Mouse (Mus musculus): ENCODE measurements around the gene Prkch.

Gene Prkch

DNA sequence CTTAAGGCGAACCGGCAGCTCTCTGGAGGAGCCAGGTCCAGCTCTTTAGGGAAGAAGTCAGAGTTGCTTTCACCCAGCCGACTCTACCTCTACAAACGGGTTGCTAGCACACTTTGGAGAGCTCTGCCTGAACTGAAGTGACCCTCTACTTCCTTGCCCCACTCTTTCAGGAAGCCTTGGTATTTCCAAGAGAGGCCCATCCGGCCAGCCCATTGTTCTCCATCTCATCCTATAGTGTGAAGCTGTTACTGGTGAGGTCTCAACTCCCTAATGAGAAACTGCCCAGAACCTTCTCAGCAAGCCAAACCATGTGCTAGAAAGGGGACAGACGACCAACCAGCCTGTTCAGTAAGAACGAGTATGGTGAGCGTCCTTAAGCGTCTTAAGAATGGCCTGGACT, 1.3 kb upstream of the Prkch start:
- no peak for DNase-seq (ENCODE audit: low read depth)

DNA sequence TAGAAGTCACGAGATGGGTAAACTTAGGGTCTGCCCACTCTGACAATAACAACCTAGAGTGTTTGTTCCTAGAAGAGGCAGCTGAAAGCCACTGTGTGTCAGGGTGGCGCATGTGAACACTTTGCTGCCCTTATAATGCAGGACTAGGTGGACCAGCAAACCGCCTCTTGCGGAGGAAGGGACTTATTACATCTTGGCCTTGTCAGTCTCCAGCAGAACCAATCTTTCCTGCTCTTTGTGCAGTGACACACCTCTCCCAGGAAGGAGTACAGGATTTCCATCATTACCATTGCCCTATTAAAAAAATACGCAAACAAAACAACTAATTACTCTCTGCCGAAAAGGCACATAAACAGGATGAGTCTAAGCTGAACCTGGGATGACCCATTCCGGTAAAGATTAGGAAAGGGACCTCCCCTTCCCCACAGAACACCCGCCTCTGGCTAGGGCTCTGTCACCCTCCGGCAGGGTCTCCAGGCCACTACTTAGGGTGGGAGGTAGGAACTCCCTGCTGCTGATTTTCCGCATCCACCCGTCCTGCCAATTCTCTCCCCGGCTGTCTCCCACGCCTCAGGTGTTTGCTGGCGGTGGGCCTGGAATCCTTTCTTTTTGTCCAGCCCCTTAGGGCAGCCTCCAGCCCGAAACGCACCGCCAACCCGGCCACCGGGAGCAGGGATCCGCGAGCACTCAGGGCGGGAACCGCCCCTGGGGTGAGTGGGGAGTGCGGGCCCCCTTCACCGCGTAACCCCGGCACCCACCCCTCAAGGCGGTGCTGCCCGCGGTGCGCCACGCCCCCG, 585 bp upstream of the Prkch start:
- no peak for DNase-seq (ENCODE audit: low read depth)

DNA sequence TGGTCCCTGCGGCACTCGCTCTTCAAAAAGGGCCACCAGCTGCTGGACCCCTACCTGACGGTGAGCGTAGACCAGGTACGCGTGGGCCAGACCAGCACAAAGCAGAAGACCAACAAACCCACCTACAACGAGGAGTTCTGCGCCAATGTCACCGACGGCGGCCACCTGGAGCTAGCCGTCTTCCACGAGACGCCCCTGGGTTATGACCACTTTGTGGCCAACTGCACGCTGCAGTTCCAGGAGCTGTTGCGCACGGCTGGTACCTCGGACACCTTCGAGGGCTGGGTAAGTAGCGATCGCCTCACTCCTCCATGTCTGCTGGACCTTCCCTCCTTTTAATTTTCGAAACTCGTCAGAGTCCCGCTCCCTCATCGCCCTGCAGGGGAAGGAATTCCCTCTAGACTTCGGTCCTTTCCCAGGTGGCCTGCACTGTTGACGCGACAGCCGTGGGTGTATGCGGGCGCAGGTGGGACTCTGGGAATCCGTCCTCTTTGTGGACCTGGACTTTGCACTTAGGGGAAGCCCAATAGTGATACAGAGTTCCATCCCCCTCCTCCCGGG, 725 bp downstream of the Prkch start:
- DNase-seq (ENCODE audit: low read depth): no peak

DNA sequence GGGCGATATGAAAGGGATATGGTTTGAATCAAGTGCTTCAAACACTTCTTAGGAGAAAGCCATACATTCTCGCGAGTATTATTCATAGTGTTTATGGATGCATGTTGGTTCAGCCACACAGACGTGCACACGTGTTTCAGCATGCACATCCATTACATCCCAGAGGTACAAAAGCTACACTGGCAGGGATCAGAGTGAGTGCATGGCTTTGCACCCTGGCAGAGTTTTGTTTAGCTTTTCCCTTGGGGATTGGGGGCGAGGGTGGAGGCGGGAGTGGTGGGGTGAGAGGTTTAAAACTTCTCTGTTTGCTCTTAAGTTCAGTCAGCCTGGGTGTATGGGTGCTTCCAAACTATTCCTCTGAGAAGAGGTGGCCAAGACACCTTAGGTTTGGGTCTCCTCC, 1.3 kb downstream of the Prkch start:
- DNase-seq (ENCODE audit: low read depth): no peak

DNA sequence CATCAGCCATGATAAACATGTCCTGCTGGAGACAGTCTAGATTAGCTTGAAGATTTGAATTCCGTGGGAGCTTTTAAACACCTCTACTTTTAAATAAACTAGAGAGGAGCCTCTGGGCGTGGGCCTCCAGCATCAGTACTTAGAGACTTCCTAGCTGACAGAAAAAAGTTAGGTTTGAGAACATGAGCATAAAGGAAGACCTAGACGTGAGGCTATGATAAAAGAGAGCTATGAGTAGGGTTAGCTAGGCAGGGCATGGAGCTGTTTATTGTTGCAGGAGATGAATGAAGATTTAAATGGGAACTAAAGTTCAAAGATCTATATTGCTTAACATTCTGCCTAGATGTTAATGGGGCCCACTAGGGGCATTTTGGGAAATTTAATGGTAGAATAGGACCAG, 2.7 kb downstream of the Prkch start:
- no peak for DNase-seq (ENCODE audit: low read depth)

DNA sequence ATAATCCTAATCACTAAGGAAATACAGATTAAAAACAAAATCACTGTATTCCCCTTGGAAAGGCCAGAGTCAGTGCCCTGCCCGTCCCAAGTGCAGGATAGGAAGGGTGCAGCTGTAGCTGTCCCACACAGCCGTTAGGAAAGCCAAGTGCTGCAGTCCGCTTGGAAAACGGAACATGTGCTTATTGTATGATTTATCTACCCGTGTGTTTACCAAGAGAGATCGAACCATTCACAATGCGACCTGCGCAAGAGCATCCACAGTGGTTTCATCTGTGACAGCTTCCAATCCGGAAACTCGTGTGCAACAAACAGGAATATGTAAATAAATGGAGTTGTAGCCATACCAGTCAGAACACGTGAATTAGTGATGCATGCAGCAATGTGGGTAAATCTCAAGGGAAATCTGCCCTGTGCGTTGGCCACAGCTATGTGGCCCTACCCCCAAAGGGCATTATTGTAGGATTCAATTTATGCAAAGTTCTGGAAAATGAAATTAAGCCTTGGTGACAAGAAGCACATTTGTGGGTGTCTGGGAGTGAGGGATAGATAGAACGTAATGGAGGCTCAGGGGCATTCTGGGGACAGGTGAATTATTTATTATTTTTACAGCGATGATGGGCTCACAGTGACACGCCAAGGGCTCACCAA, 6.2 kb downstream of the Prkch start:
- DNase-seq (ENCODE audit: low read depth): no peak

DNA sequence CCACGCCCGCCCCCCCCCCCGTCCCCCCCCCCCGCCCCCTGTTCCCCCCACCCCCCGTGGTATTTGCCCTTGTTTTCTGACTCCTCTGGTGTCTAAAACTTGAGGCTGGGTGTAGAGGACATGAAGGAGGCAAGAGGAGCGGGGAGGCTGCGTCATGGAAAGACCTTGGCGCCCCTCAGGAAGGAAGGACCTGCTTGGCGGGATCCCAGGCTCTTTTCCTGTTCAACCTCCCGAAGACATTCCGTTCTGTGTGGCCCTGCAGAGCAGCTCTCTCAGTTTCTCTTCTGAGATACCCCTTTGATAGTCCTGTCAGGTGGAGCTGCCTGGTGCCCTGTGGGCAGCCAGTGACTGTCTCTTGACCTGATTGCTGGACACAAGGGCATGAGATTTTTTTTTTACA, 7.0 kb downstream of the Prkch start:
- no peak for DNase-seq (ENCODE audit: low read depth)

DNA sequence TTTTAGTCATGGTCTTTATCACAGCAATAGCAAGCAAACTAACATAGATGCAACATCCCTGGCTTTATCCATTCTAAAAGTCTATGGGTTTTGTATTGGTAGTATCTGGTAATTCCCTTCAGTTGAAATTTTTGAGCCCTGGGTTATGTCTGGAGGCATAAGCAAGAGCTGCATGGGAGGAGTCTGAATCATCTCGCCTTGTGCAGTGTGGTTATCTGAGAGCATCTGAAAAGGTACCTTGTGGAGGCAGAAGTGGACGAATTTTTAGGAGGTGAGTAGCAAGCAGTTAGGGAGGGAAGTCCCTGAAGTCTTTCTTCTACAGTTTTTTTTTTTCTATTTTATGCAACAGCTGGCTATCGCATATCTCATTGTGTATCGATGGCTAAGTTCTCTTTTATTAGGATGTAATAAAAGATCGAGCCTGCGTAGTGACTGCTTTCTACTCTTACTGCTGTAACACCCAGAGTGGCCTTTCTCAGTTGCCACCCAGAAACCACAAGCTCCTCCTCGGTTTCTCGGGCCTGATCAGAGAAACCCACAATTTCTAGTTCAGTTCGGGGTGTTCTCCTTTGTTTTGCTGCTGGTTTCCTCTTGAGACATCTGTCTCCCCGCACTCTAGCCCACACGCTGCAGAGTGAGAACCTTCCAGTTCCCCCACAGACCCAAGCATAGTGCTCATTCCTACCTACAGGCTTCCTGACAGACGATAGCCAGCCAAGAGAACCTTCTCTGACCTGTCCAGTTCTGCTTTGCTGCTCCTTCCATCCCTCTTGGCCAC, 8.6 kb downstream of the Prkch start:
- DNase-seq (ENCODE audit: low read depth): no peak

DNA sequence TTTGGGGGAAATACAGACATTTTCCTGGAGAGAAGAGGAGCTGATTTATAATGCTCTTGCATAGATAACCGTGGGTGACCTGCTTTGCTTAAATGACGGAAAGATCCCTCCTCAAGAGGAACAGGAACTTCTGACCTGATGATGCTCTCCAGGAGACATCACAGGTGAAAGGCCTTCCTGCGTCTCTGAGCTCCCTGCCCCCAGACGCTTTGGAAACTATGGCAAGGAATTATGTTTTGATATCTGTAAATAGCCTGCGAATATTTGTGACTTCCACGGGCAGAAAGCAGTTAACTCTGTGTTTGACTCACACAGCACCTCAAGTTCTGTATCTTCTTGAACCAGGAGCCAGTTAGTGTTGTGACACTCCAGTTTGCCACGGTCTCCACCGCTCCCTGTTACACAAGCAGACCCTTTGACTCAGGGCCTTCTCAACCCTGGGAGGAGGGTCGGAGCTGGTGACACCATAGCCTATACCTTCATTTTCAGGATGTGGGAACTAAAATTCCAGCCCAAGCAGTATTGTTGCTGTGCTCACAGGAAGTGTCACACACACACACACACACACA, 9.7 kb downstream of the Prkch start:
- DNase-seq (ENCODE audit: low read depth): no peak

DNA sequence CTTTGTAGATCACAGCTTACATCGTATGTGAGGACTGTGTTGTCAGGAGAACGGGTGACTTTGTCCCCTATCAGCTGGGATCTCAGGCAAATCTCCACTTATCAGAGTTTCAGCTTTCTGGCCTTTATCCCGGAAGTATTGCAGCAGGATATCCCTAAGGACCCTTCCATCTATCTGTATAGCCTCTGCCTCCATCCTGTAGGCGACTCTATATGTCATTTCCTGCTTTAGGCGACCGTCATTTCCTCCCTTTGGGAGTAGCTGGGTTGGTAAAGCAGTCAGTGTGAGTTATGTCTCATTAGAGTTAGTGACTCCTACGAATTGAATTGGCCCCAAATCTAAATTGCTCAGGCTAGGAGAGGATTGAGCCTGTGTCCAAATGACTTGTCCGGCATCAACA, 10.6 kb downstream of the Prkch start:
- no peak for DNase-seq (ENCODE audit: low read depth)

DNA sequence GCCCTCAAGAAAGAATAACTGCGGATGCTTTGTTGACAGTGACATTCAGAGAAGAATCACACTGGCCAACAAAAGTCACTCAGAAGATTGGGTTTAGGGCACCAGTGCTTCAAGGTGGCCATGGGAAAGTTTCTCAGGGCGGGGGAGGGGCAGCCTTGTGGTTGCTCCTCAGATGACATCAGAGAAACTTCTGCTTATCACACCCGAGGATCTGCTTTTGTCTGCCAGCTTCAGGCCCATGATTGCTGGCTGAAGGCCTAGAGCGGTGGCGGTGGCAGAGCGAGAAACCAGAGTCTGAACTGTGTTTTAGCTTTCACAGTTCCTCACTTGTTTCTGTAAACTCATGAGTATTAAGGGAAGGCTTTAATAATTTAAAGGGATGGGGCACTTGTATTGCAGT, 13.6 kb downstream of the Prkch start:
- DNase-seq (ENCODE audit: low read depth): peak; percentile 8

DNA sequence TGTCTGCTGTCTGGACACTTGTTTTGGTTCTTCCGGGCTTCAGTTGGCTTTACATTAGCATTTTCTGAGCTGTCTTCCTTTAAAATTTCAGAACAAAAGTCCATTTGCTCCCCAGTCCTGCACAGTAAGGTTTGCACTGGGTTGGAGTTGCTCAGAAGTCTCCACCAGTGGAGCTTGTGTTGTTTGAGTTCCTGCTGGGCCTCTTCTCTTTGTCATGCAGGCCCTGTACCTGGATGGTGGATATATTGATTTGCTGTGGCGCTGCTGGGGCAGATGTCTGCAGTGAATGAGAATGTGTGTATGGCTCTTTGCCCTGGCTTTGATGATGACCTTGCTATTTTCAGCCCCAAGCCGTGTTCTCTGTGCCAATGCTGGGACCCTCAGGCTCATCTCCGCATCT, 15.9 kb downstream of the Prkch start:
- no peak for DNase-seq (ENCODE audit: low read depth)

DNA sequence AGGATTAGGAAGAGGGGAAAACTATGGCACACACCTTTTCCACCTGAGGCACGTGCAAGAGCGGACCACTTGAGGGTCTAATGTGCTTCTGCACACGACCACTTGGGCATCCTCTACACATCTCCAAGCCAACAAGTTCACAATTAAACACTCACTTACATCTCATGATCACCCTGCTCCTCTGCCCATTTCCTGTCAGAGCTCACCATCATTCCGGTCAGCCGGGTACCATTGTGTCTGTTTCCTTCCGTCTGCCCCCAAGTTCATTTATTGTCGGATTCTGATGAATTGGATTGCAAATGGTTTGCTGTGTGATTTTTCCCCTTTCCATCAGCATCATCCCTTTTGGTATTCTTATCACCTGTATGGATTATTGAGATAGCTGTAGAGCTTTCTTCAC, 18.4 kb downstream of the Prkch start:
- DNase-seq (ENCODE audit: low read depth): no peak

DNA sequence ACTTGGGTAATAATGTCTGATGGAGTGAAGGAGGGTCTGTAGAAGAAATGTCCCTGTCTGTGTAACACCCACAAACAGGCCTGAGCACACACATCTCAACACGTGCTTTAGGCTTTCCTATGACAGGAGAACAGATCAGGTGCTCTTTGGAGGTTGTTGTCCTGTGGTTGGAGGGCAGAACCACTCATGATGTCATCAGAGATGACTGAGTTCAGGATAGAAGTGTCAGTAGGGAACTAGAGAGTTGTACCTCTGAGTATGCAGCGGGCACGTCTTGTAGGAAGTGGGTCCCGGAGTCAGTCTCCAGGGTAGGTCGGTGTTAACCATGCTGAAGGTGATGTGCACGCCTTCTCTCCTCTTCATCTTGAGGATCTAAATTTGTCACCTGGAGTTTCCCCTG, 19.1 kb downstream of the Prkch start:
- no peak for DNase-seq (ENCODE audit: low read depth)

DNA sequence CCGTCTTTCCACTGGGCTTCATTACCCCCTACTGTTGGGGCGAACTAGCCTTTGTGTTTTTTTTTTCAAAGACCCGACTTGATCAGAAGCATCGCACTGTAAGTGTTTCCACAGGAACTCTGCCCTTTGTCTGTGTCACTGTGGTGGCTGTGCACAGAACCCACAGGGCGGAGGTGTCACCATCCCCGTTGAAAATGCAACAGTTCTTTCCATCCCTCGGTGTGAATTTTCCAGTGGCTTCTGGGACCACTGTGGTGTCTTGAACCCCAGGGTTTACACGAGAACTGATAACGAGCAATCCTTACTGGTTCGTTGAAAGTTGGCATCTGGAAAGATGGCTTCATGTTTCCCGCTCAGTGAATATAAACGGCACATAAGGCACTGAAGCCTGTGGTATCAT, 20.2 kb downstream of the Prkch start:
- DNase-seq (ENCODE audit: low read depth): no peak

DNA sequence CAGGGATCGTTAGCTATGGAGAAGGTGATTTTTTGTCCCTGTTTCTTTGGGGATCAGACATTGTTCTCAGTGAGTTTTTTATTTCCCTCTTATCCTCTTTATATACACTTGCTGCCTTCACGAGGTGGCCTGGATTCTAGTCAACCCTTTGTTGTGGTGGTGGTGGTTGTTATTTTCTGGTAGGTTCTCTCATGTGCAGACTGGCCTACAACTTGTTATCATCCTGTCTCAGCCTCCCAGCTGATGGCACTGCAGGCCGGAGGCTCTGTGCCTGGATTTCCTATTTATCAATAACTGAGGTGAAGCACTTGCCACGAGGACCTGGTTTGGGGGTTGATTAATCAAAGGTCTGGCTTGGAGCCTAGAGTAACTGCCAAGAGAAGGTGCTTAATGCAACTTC, 20.6 kb downstream of the Prkch start:
- no peak for DNase-seq (ENCODE audit: low read depth)

DNA sequence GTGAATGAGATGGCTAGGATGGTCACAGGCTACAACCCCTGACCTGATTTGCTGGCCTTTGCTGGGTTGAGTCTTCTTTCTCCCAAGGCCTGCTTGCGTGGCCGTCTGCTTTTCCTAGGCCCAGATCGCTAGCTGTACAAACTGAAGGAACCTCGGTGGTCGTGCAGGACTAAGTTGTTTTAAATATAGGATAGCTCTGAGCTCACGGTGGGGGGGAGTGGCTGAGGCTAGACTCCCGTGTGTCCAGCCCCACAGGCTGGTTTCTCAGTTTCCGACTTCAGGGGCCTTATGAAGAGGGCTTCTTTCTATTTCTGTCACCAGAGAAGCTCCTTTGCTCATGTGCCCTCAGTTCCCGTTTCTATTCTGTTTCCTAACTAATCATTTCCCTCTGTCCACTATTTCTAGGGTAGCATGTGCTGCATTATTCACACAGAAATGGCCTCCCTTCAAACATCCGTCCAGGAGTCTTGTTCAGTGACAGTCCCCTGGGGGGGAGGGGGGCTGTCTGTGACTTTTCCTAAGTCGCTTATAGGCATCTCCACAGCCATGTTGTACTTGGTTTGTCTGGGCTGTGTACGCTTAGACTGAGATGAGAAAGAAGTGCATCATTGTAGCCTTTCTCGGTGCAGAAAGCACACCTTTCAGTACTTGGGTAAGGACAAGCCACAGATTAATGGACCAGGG, 22.9 kb downstream of the Prkch start:
- DNase-seq (ENCODE audit: low read depth): no peak

DNA sequence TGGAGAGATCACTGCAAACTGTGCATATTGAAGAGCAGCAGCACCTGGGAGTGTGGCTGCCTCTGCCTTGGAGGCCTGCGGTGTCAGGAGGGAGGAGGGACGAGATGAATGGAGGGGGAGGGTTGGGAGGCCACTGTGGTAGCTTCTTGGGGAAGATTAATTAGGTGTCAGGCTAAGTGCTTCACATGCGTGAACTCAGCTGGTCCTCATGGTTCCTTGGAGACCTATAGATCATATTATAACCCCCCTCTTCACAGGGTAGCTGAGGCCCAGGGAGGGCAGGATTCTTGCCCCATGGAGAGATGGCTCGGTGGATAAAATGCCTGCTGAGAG, 23.4 kb downstream of the Prkch start:
- no peak for DNase-seq (ENCODE audit: low read depth)

DNA sequence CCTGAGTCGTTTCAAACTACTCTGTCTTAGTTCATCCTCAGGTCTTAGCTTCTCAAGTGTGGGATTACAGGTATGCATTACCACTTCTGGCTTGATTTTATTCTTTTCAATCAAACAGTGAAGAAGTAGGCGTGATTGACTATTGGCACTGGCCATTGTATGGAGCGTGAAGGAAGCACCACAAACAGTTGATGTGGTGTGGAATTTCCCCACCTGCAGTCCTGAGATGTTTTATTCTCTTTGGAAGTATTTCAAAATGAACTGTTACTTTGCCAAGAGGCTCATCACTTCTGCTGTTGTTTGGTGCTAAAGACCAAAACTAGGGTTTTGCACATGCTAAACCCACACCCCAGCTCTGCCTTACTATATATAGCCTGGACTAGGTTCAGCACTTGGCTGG, 24.7 kb downstream of the Prkch start:
- no peak for DNase-seq (ENCODE audit: low read depth)

DNA sequence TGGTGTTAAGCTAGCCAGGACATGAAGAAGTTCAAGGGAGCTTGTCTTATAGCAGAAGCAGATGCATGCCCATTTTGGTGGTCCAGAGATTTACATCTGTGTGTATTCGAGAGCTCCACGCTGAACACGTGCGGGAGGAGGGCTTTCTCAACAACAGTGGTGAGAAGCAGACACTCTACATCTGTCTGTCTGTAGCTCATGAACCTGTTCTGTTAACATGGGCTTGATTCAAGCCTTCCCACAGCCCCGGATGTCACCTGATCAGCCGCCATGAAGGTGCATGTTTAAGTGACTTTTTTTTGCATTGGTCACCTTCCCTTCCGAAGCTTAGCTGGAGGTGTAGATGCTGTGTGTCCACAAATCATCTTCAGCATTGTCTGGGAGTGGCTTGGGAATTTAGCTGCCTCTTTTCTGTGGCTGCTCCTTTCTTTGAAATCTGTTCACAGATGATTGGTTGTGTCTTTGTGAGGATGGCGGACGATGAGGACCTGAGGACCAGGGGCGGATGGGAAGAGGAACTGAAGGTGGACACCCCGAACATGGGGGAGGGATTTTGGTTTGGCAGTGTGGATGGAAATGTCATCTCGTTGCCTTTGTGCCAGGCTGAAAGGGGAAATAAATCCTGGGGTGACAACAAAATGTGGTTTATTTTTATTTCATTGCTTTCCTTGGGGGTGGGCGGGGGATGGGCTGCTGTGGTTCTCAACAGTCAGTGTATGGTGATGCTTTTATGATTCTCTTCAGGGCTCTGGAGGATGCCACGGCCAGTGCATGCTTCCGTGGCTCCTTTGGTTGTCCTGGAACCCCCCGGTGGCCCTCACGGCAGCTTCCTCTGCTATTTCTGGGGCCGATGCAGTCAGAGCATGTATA, 25.3 kb downstream of the Prkch start:
- no peak for DNase-seq (ENCODE audit: low read depth)

DNA sequence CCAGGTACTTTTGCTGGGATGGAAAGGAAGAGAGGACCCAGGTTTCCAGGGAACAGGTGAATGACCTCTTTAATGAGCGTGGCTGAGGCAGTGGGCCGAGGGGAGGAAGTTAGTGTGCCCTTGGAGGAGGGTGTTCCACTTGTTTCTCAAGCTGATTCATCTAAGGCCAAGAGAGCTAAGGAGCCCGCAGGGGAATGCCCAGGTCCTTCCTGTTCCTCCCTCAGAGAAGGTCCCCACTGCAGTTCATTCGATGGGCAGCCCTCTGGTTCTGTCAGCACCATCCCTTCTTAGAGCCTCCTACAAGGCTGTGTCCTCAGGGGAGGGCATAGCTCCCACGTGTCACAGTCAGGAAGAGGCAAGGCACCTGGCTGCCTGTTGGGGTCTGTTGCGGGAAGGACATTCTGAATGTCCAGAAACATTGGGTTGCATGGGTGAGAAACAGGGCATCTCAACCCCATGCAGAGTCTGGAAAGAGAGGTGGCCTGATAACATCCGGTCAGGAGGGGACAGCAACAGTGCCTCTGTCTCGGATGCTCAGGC, 26.3 kb downstream of the Prkch start:
- no peak for DNase-seq (ENCODE audit: low read depth)
